Mouse (Mus musculus) natural killer cell, adult 2 months (primary cell): ENCODE results near the gene Rhbdd2.

Experiments used
- DNase-seq, 2 experiments: peaks; one replicate each; pipeline ENCODE4 v3.0.0; 2022; ENCODE audit warnings: low spot score in 2 of 2

The Rhbdd2 gene

DNA sequence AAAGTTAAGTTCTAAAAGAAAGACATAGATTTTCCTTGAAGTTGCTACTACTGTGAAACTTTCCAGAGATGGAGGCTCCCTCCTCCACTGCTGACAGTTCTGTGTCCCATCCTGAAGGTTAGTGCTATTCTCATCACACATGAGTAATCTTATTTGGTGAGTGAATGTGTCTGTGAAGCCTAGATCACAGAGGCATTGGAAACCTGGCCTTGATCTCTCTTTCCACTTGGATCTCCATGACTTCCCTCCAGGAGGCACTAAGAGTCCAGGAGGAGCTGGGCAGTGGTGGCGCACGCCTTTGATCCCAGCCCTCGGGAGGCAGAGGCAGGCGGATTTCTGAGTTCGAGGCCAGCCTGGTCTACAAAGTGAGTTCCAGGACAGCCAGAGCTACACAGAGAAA lies 49.6 kb downstream of the Rhbdd2 start:
- DNase-seq: no peak

DNA sequence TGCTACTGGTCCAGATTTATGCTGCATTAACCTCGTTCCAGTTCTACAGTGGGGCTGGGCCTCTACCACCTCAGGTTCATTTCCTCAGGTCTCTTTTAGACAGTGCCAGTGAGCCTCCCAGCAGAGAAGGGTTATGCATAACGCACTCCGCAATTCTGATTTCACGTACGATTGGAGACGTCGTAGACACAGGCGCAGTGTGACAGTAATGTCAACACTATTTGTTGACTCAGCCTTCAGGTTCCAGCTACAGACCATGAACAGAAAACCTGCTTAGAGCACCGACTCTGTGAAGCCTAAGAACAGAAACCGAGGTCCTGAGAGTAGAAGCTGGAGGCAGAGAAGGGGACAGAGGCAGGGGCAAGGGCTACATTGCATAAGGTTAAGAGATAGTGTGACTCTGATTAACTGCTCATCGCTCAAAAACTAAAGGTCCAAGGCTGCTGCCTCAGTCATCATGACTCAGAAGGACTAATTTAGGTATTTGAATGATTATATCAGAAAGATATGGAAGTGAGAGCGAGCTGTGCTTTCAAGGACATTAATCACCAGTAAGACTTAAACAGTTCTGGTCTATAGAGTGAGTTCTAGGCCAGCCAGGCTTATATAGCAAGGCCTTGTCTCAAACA lies 50.6 kb downstream of the Rhbdd2 start:
- DNase-seq: no peak

DNA sequence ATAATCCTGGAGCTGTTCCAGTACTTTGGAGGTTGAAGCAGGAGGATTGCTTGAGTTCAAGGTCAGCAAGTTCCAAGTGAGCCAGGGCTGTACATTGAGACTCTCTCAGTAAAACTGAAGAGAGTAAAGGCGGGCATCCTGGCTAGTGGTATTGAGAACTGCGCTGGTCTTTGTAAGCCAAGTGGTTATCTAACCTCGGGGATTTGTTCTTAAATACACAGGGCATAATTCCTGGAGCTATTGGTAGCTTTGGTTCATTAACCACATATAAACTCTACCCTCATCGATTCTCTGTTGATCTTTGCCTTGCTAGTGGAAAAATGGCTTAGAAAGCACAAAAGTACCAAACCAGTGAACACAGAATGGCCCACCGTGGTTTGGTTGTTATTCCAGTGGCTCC lies 58.0 kb downstream of the Rhbdd2 start:
- DNase-seq: no peak

DNA sequence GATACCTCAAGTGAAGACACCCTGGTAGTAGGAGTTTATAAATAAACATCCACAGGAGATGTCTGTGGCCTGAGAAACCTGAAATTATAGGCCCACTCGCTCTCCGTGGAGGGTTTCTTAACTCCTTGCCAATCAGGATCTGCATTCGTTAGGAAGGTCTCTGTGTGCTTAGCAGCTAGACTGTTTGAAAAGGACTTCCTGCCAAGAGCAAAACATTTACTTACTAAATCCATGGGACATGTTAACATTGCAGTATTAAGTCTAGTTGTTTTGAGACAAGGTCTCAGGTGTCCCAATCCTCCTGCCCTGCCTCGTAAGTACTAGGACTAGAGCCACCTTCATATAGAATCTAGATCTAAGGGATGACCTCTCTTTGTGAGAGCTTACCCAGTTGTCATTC lies 58.8 kb downstream of the Rhbdd2 start:
- DNase-seq: no peak

DNA sequence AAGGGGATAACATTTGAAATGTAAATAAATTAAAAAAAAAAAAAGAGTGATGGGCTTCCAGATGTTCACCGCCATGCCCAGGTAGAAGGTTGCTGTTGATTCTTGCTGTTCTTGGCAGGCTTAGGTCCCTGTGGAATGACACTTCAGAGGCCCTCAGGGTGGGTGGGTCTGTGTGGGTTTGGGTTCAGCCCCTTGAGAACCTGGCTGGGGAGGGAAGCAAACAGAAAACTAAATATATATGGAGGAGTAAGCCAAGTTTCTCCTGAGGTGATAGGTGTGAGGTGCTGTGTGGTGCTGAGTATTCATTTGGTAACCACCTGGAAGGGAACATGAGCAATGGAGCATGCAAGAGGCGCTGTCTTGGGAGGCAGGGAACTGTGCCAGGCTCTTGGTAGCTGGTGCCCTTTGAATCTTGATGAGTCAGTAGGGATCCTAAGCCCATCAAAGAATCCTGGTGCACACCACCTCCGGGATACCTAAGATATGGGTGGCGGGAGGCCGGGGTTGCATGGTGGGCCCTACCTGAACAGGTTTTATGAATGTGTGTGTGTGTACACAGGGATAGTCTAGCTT lies 60.9 kb downstream of the Rhbdd2 start:
- no peak for DNase-seq

DNA sequence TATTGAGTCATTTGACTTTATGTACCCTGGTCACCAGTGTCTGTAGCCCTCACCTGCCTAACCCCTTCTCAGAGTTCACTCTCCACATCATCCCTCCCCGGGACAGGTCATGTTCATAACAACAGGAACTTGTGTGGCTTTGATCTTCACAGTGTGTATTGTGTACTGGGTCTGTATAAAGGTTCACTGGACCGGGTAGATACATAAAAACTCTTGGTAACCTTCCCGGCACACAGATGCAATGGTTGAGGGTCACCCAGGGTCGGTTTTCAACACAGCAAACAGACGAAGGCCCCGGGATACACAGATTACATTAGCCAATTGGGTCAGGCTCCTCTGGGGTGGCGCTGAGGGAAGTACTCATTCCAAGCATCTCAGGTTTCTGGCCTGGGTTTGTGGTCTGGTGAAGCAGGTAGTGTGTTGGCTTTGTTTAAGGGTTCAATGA lies 62.9 kb downstream of the Rhbdd2 start:
- DNase-seq: no peak
